Mouse (Mus musculus) hindbrain, embryonic 11.5 days (tissue): ENCODE results near the gene Olfr1441. TPM values are rescaled to one million over a fixed set of nuclear protein-coding genes. Genes with fewer than 3 reads are reported as not detected.

Experiments
- ATAC-seq: fragments of 200-750 bp; cut with Nextera tagmentation; 2 replicates; pipeline ENCODE4 v1.8.0; 2017; ENCODE audit warnings: mild to moderate bottlenecking, moderate TSS enrichment, moderate library complexity; ENCODE audit not compliant: low FRiP score
- DNase-seq: peaks from one replicate; pipeline ENCODE4 v3.0.0-alpha.2; 2015; ENCODE audit warnings: low spot score
- H3K27ac ChIP-seq: fragments of 300-500 bp; sonication (generic); 2 replicates; pipeline ENCODE4 v1.5.1; 2014; ENCODE audit warnings: mild to moderate bottlenecking, low read depth, low read length
- H3K27me3 ChIP-seq: fragments of 300-500 bp; sonication (generic); 2 replicates; pipeline ENCODE4 v1.6.1; 2014; ENCODE audit warnings: mild to moderate bottlenecking, low read length, moderate library complexity, mixed read lengths; ENCODE audit not compliant: control insufficient read depth, insufficient read depth
- H3K36me3 ChIP-seq: fragments of 300-500 bp; sonication (generic); 2 replicates; pipeline ENCODE4 v1.6.1; 2014; ENCODE audit warnings: mild to moderate bottlenecking, low read length, moderate library complexity, mixed read lengths; ENCODE audit not compliant: control insufficient read depth, insufficient read depth
- H3K4me1 ChIP-seq: fragments of 300-500 bp; sonication (generic); replicated peaks from 2 replicates; pipeline ENCODE4 v1.6.1; 2014; ENCODE audit warnings: low read length, mixed read lengths; ENCODE audit not compliant: control insufficient read depth, insufficient read depth
- H3K4me2 ChIP-seq: fragments of 300-500 bp; sonication (generic); replicated peaks from 2 replicates; pipeline ENCODE4 v1.6.1; 2014; ENCODE audit warnings: mild to moderate bottlenecking, low read depth, low read length
- H3K4me3 ChIP-seq: fragments of 300-500 bp; sonication (generic); 2 replicates; pipeline ENCODE4 v1.5.1; 2014; ENCODE audit warnings: low read depth, low read length
- H3K9ac ChIP-seq: fragments of 300-500 bp; sonication (generic); 2 replicates; pipeline ENCODE4 v1.6.1; 2014; ENCODE audit warnings: low read depth, low read length
- H3K9me3 ChIP-seq: fragments of 300-500 bp; sonication (generic); 2 replicates; pipeline ENCODE4 v1.6.1; 2016; ENCODE audit warnings: low read length; ENCODE audit not compliant: control insufficient read depth
- WGBS: fragments of 180-500 bp; shearing (Covaris S2); extraction: QIAGEN DNeasy Blood & Tissue Kit; methylation state at CpG from one replicate; pipeline ENCODE4 v1.1.7; 2014; 5-methylcytosine and 5-hydroxymethylcytosine counted together
- polyA plus RNA-seq: library from polyadenylated mRNA; unstranded; fragments of >200 nt; fragmentation: Nextera tagmentation; extraction: Ambion mirVana; gene quantifications from 2 replicates; pipeline ENCODE4 v1.2.1, GENCODE M21; 2014

The Olfr1441 gene
- polyA plus RNA-seq, 1 experiment from 2014 or later: not detected

DNA sequence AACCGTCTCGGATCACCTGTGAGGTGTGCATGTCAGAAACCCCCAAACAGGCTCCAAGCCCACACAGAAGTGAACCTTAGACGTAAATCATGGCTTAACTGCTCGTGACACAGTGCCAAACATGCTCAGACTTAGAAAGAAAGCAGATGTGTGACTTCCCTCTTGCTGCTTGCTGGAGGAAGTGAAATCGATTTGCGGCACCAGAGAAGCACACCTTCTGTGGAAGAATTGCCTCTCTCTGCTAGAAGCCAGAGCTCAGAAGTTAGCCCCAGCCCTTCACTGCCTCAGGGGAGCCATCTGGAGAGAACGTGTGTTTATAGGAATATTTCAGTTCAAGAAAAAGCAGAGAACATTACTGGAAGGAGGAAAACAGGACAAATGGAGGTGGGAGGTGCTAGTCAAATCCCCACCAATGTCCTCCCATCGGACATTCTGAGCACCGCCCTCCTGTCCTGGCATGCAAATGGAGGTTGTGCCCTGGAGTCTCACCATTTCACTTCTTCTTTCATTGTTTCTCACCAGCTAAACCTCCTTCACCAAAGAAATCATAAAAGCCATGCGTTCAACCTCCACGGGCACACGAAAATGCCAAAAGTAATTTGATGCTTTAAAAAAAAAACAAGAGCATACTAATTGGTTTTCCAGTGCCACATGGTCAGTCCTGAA lies 40.3 kb downstream of the Olfr1441 start:
- H3K27me3 ChIP-seq: no peaks in the 10 kb centered on the region
- no peaks in the 10 kb centered on the region for H3K36me3 ChIP-seq
- WGBS: 83% methylated on average over 12 of the region's 12 CpGs
- H3K9me3 ChIP-seq: no peaks in the 10 kb centered on the region
- H3K27ac ChIP-seq: no peak overlapping the region
- H3K4me1 ChIP-seq: no peaks in the 10 kb centered on the region
- DNase-seq: no peak
- no peak overlapping the region for H3K4me2 ChIP-seq
- H3K4me3 ChIP-seq: no peak overlapping the region
- H3K9ac ChIP-seq: no peak overlapping the region
- no peak for ATAC-seq

GRCm38 (mm10) chr19:12459516-12459915 lies 42.3 kb downstream of the Olfr1441 start:
- Histone ChIP-seq H3K9ac (no peak overlapping the region), H3K9me3 (no peaks in the 10 kb centered on the region), H3K27me3 (no peaks in the 10 kb centered on the region), H3K27ac (no peak overlapping the region), H3K4me2 (no peak overlapping the region), H3K36me3 (no peaks in the 10 kb centered on the region), H3K4me1 (no peaks in the 10 kb centered on the region), H3K4me3 (no peak overlapping the region)
- DNase-seq: no peak
- 88% methylated on average over 4 of the region's 4 CpGs for WGBS
- ATAC-seq: no peak

- Histone ChIP-seq H3K27me3 (no peaks in the 10 kb centered on the region), H3K4me1 (no peaks in the 10 kb centered on the region), H3K36me3 (no peaks in the 10 kb centered on the region), H3K4me3 (no peak within 1 kb of the TSS), H3K9ac (no peak within 1 kb of the TSS), H3K9me3 (no peaks in the 10 kb centered on the region), H3K27ac (no peak within 1 kb of the TSS), H3K4me2 (no peak within 1 kb of the TSS)
- no peak for ATAC-seq
- no peak for DNase-seq
- WGBS: 85% methylated on average over 11 of the region's 11 CpGs
Observed at GRCm38 (mm10) chr19:12460282-12461249, 43.3 kb downstream of the Olfr1441 start, which contains the start of gene Mpeg1. TSS of gene Mpeg1 (plus strand) at chr19:12460779.

DNA sequence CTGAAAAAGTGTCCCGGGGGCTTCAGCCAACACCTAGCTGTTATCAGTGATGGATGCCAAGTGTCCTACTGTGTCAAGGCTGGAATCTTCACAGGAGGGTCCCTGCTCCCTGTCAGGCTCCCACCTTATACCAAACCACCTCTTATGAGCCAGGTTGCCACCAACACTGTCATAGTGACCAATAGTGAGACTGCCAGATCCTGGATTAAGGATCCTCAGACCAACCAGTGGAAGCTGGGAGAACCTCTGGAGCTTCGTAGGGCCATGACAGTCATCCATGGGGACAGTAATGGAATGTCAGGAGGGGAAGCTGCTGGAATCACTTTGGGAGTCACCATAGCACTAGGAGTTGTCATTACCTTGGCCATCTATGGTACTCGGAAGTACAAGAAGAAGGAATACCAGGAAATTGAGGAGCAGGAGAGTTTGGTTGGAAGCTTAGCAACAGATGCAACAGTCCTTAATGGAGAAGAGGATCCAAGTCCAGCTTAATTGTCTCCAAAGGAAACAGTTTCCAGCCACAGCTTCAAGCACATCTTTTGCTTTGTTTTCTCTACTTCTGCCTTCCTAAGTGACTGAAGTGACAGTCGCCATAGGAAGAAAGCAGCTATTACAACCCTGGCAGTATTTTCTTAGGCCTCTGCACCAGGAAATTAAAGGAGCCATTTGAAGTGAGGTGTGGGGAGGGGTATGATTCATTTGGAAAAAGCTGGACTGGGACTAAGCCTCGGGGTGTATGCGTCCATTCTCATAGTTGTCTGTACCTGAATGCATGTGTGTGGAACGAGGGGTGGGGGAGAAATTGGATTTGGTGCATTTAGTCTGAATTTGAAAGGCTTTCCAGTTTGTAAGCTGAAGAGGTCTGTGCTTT lies 45.9 kb downstream of the Olfr1441 start:
- no peaks in the 10 kb centered on the region; the same call in 1 of the 2 replicates for H3K4me1 ChIP-seq
- no peak overlapping the region for H3K4me3 ChIP-seq
- no peaks in the 10 kb centered on the region for H3K9me3 ChIP-seq
- ATAC-seq: no peak
- H3K4me2 ChIP-seq: no peak overlapping the region
- DNase-seq: no peak
- no peaks in the 10 kb centered on the region for H3K27me3 ChIP-seq
- WGBS: 72% methylated on average over 7 of the region's 7 CpGs
- H3K9ac ChIP-seq: no peak overlapping the region
- H3K27ac ChIP-seq: no peak overlapping the region
- no peaks in the 10 kb centered on the region for H3K36me3 ChIP-seq

- Histone ChIP-seq H3K36me3 (no peaks in the 10 kb centered on the region), H3K27me3 (no peaks in the 10 kb centered on the region), H3K4me1 (no peaks in the 10 kb centered on the region; the same call in 1 of the 2 replicates), H3K4me3 (no peak overlapping the region), H3K4me2 (no peak overlapping the region), H3K27ac (no peak overlapping the region), H3K9ac (no peak overlapping the region), H3K9me3 (no peaks in the 10 kb centered on the region)
- 44% methylated on average over 1 of the region's 1 CpGs for WGBS
- ATAC-seq (no peak), DNase-seq (no peak)
Observed at GRCm38 (mm10) chr19:12463722-12464035, 46.4 kb downstream of the Olfr1441 start.

DNA sequence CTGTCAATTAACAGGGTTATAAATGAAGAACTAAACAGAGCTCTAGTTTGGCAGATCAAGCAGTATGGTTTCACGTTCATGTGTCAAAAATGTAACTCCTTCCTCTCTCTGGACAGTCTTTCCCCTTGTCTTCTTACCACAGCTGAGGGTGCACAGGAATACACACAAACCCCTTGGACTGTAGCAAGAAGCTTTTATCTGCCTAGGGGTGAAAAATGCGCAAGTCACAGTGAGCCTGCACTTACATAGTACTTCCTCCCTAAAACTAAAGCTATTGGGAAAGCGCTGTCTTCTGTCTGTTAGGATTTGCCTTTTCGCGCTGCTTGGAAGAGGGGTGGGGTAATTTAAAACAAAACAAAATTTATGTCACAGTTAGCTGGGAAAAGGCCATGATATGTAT lies 46.9 kb downstream of the Olfr1441 start:
- Histone ChIP-seq H3K9ac (no peak overlapping the region), H3K27ac (no peak overlapping the region), H3K4me2 (no peak overlapping the region), H3K4me3 (no peak overlapping the region), H3K36me3 (no peaks in the 10 kb centered on the region), H3K9me3 (no peaks in the 10 kb centered on the region), H3K4me1 (no peaks in the 10 kb centered on the region; the same call in 1 of the 2 replicates), H3K27me3 (no peaks in the 10 kb centered on the region)
- ATAC-seq (no peak), DNase-seq (no peak)
- WGBS: 86% methylated on average over 5 of the region's 5 CpGs

DNA sequence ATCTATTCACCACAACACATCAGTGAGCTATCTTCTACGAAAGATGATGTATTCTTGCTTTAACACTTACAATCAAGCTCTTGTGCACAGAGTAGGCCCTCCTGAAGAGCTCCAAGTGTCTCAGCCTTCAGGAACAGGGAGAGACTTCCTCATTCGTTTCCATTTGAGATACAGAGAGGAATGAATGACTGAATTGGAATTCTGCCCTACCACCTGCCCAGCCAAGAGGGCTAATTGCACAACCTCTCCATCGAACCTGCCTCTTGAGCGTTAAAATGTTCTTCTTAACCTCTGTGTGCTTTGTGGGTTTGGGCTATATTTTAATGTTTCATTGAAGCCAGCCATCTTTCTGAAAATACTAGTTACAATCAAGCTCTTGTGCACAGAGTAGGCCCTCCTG lies 47.4 kb downstream of the Olfr1441 start:
- H3K4me3 ChIP-seq: no peak overlapping the region
- DNase-seq: no peak
- no peaks in the 10 kb centered on the region; the same call in 1 of the 2 replicates for H3K4me1 ChIP-seq
- H3K27ac ChIP-seq: no peak overlapping the region
- H3K27me3 ChIP-seq: no peaks in the 10 kb centered on the region
- H3K4me2 ChIP-seq: no peak overlapping the region
- no peak overlapping the region for H3K9ac ChIP-seq
- no peaks in the 10 kb centered on the region for H3K36me3 ChIP-seq
- no peak for ATAC-seq
- WGBS: 93% methylated on average over 4 of the region's 4 CpGs
- no peaks in the 10 kb centered on the region for H3K9me3 ChIP-seq

GRCm38 (mm10) chr19:12465530-12466144 lies 48.4 kb downstream of the Olfr1441 start:
- Histone ChIP-seq H3K4me2 (no peak overlapping the region), H3K4me1 (no peaks in the 10 kb centered on the region; the same call in 1 of the 2 replicates), H3K9ac (no peak overlapping the region), H3K27me3 (no peaks in the 10 kb centered on the region), H3K4me3 (no peak overlapping the region), H3K9me3 (no peaks in the 10 kb centered on the region), H3K36me3 (no peaks in the 10 kb centered on the region), H3K27ac (no peak overlapping the region)
- WGBS: 93% methylated on average over 10 of the region's 10 CpGs
- DNase-seq (no peak), ATAC-seq (peak; percentile 53; the same call in 1 of the 2 replicates)
